Mouse (Mus musculus) right cerebral cortex, postnatal 10 days (tissue): ENCODE results near the gene Gpc4.

Experiments
- DNase-seq, 2 experiments: peaks; one replicate each; pipeline ENCODE4 v3.0.0; 2021; ENCODE audit warnings: low spot score in 2 of 2

Gene Gpc4

GRCm38 (mm10) chrX:52030146-52030545, 134.9 kb downstream of the Gpc4 start:
- DNase-seq: no peak

- DNase-seq: no peak
Measured at GRCm38 (mm10) chrX:52017660-52018059, 147.4 kb downstream of the Gpc4 start.
